Mouse (Mus musculus) liver, adult (tissue): ENCODE results near the gene Fkbp1b.

Experiments
- GATA4 ChIP-seq: IDR thresholded peaks from 2 replicates; pipeline ENCODE4 v1.6.1; 2014; ENCODE audit warnings: mild to moderate bottlenecking, low read length; ENCODE audit not compliant: insufficient replicate concordance

Fkbp1b gene

GRCm38 (mm10) chr12:4811705-4812104, 29.7 kb downstream of the Fkbp1b start:
- TF ChIP-seq GATA4: no peak

- TF ChIP-seq GATA4: no peak
Observed at GRCm38 (mm10) chr12:4811036-4811435, 30.4 kb downstream of the Fkbp1b start.

- no peak for TF ChIP-seq GATA4
Observed at GRCm38 (mm10) chr12:4793718-4794117, 47.7 kb downstream of the Fkbp1b start.

- TF ChIP-seq GATA4: no peak
Observed at GRCm38 (mm10) chr12:4784466-4784865, 56.9 kb downstream of the Fkbp1b start.

- TF ChIP-seq GATA4: no peak
Observed at GRCm38 (mm10) chr12:4783598-4783997, 57.8 kb downstream of the Fkbp1b start.
